Mouse (Mus musculus) heart, embryonic 16.5 days (tissue): ENCODE measurements around the gene Mars. TPM values are rescaled to one million over a fixed set of nuclear protein-coding genes. Genes with fewer than 3 reads are reported as not detected.

Source experiments
- ATAC-seq: fragments of 200-750 bp; cut with Nextera tagmentation; replicated peaks from 2 replicates; pipeline ENCODE4 v1.8.0; 2017; ENCODE audit warnings: moderate number of reproducible peaks; ENCODE audit not compliant: insufficient read depth, low FRiP score; ENCODE audit errors: extremely low read depth
- H3K27ac ChIP-seq: fragments of 300-500 bp; sonication (generic); 2 replicates; pipeline ENCODE4 v1.5.1; 2014; ENCODE audit warnings: mild to moderate bottlenecking, low read length, control low read depth, moderate library complexity
- H3K27me3 ChIP-seq: fragments of 300-500 bp; sonication (generic); 2 replicates; pipeline ENCODE4 v1.6.1; 2014; ENCODE audit warnings: low read length, mixed read lengths; ENCODE audit not compliant: control insufficient read depth, insufficient read depth
- H3K36me3 ChIP-seq: fragments of 300-500 bp; sonication (generic); 2 replicates; pipeline ENCODE4 v1.6.1; 2014; ENCODE audit not compliant: control insufficient read depth, insufficient read depth
- H3K4me1 ChIP-seq: fragments of 300-500 bp; sonication (generic); 2 replicates; pipeline ENCODE4 v1.6.1; 2014; ENCODE audit warnings: low read length, mixed read lengths; ENCODE audit not compliant: control insufficient read depth, insufficient read depth
- H3K4me2 ChIP-seq: fragments of 300-500 bp; sonication (generic); 2 replicates; pipeline ENCODE4 v1.6.1; 2014; ENCODE audit warnings: low read depth, mild to moderate bottlenecking, control low read depth, low read length
- H3K4me3 ChIP-seq: fragments of 300-500 bp; sonication (generic); 2 replicates; pipeline ENCODE4 v1.5.1; 2014; ENCODE audit warnings: mild to moderate bottlenecking, control low read depth, low read length
- H3K9ac ChIP-seq: fragments of 300-500 bp; sonication (generic); 2 replicates; pipeline ENCODE4 v1.6.1; 2014; ENCODE audit warnings: low read length, control low read depth
- H3K9me3 ChIP-seq: fragments of 300-500 bp; sonication (generic); replicated peaks from 2 replicates; pipeline ENCODE4 v1.6.1; 2016; ENCODE audit warnings: low read length; ENCODE audit not compliant: control insufficient read depth
- WGBS: fragments of 180-500 bp; shearing (Covaris S2); extraction: QIAGEN DNeasy Blood & Tissue Kit; methylation state at CpG from one replicate; pipeline ENCODE4 v1.1.7; 2014; 5-methylcytosine and 5-hydroxymethylcytosine counted together
- polyA plus RNA-seq: library from polyadenylated mRNA; unstranded; fragments of >200 nt; fragmentation: Nextera tagmentation; extraction: Ambion mirVana; gene quantifications from 2 replicates; pipeline ENCODE4 v1.2.1, GENCODE M21; 2015

The Mars gene
- polyA plus RNA-seq, 1 experiment from 2014 or later = 81.2 TPM

- Histone ChIP-seq H3K27ac (peak overlapping the region; percentile 96), H3K9me3 (no peaks in the 10 kb centered on the region), H3K9ac (peak overlapping the region; percentile 90), H3K4me3 (peak overlapping the region; percentile 86), H3K4me2 (peak overlapping the region; percentile 98), H3K36me3 (peaks cover 35% of the 10 kb centered on the region), H3K27me3 (no peaks in the 10 kb centered on the region), H3K4me1 (peaks cover 43% of the 10 kb centered on the region)
- 11% methylated on average over 5 of the region's 5 CpGs for WGBS
- ATAC-seq = no peak
Observed at GRCm38 (mm10) chr10:127291881-127292638, 19.5 kb downstream of the Mars start.

- H3K9ac ChIP-seq = peak overlapping the region; percentile 90
- peak overlapping the region; percentile 86 for H3K4me3 ChIP-seq
- ATAC-seq = peak; percentile 3; the same call in 1 of the 2 replicates
- peak overlapping the region; percentile 98 for H3K4me2 ChIP-seq
- H3K27me3 ChIP-seq = no peaks in the 10 kb centered on the region
- peak overlapping the region; percentile 96 for H3K27ac ChIP-seq
- peaks cover 38% of the 10 kb centered on the region for H3K36me3 ChIP-seq
- H3K9me3 ChIP-seq = no peaks in the 10 kb centered on the region
- H3K4me1 ChIP-seq = peaks cover 48% of the 10 kb centered on the region
- 2% methylated on average over 19 of the region's 19 CpGs for WGBS
Observed at GRCm38 (mm10) chr10:127290930-127291880, 20.4 kb downstream of the Mars start.

GRCm38 (mm10) chr10:127290307-127290929 lies 21.2 kb downstream of the Mars start:
- peak overlapping the region; percentile 86 for H3K4me3 ChIP-seq
- peaks cover 38% of the 10 kb centered on the region for H3K36me3 ChIP-seq
- no peaks in the 10 kb centered on the region for H3K9me3 ChIP-seq
- peak overlapping the region; percentile 98 for H3K4me2 ChIP-seq
- H3K4me1 ChIP-seq = peaks cover 52% of the 10 kb centered on the region
- H3K27me3 ChIP-seq = no peaks in the 10 kb centered on the region
- H3K27ac ChIP-seq = peak overlapping the region; percentile 100
- peak overlapping the region; percentile 91 for H3K9ac ChIP-seq
- ATAC-seq = peak; percentile 88
- WGBS = under 1% methylated on average over 47 of the region's 47 CpGs

- peak overlapping the region; percentile 100 for H3K27ac ChIP-seq
- no peaks in the 10 kb centered on the region for H3K9me3 ChIP-seq
- peak overlapping the region; percentile 91 for H3K9ac ChIP-seq
- peaks cover 54% of the 10 kb centered on the region for H3K4me1 ChIP-seq
- ATAC-seq = peak; percentile 28
- H3K4me3 ChIP-seq = peak overlapping the region; percentile 86
- H3K4me2 ChIP-seq = peak overlapping the region; percentile 90
- H3K36me3 ChIP-seq = peaks cover 33% of the 10 kb centered on the region
- 3% methylated on average over 15 of the region's 15 CpGs for WGBS
- H3K27me3 ChIP-seq = no peaks in the 10 kb centered on the region
Observed at GRCm38 (mm10) chr10:127289573-127290191, 21.9 kb downstream of the Mars start.

GRCm38 (mm10) chr10:127288800-127289572 lies 22.6 kb downstream of the Mars start, which contains the start of gene Mbd6:
TSS of gene Mbd6 (minus strand) at chr10:127289018.
- H3K36me3 ChIP-seq = peaks cover 30% of the 10 kb centered on the region
- ATAC-seq = peak; percentile 29
- peak within 1 kb of the TSS; percentile 100 for H3K27ac ChIP-seq
- WGBS = under 1% methylated on average over 35 of the region's 65 CpGs
- peak within 1 kb of the TSS; percentile 91 for H3K9ac ChIP-seq
- peaks cover 54% of the 10 kb centered on the region for H3K4me1 ChIP-seq
- no peaks in the 10 kb centered on the region for H3K27me3 ChIP-seq
- H3K9me3 ChIP-seq = no peaks in the 10 kb centered on the region
- H3K4me2 ChIP-seq = peak within 1 kb of the TSS; percentile 90
- H3K4me3 ChIP-seq = peak within 1 kb of the TSS; percentile 86

GRCm38 (mm10) chr10:127288328-127288799 lies 23.2 kb downstream of the Mars start:
- ATAC-seq = peak; percentile 8
- H3K27ac ChIP-seq = peak overlapping the region; percentile 100
- H3K9ac ChIP-seq = peak overlapping the region; percentile 91
- H3K4me3 ChIP-seq = peak overlapping the region; percentile 86
- H3K27me3 ChIP-seq = no peaks in the 10 kb centered on the region
- peaks cover 49% of the 10 kb centered on the region for H3K4me1 ChIP-seq
- WGBS = 1% methylated on average over 20 of the region's 28 CpGs
- H3K4me2 ChIP-seq = peak overlapping the region; percentile 90
- H3K9me3 ChIP-seq = no peaks in the 10 kb centered on the region
- peaks cover 31% of the 10 kb centered on the region for H3K36me3 ChIP-seq

GRCm38 (mm10) chr10:127287936-127288293 lies 23.7 kb downstream of the Mars start:
- H3K36me3 ChIP-seq = peaks cover 36% of the 10 kb centered on the region
- WGBS = 3% methylated on average over 3 of the region's 3 CpGs
- H3K27ac ChIP-seq = peak overlapping the region; percentile 100
- H3K9ac ChIP-seq = peak overlapping the region; percentile 91
- peak overlapping the region; percentile 86 for H3K4me3 ChIP-seq
- ATAC-seq = no peak
- peak overlapping the region; percentile 90 for H3K4me2 ChIP-seq
- no peaks in the 10 kb centered on the region for H3K27me3 ChIP-seq
- H3K4me1 ChIP-seq = peaks cover 45% of the 10 kb centered on the region
- H3K9me3 ChIP-seq = no peaks in the 10 kb centered on the region
